Mouse (Mus musculus): ENCODE data around the gene Cyct. TPM values are rescaled to one million over a fixed set of nuclear protein-coding genes. Genes with fewer than 3 reads are reported as not detected.

Cyct gene
- polyA plus RNA-seq (2017; shearing (Covaris generic)) = not detected

DNA sequence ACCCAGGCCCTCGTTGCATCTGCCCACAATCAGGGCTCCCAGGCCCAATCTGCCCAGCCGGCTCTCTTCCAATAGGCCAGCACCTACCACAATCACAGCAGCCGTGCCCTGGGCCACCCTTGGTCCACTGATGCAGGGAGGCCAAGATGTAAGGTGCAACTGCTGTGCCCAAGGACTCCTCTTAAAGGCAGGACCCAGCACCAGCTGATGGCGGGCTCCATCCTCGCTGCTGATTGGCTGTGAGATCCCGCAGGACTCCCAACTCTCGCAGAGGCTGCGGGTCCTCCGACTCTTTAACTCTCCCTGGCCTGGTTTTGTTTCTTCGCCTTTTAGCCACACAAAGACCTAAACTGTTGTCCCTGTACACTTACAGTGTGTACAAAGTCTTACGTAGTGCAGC, at the start of gene Cyct:
TSS of gene Cyct (minus strand) at position 225 of the 400 bp plus-strand sequence.

DNA sequence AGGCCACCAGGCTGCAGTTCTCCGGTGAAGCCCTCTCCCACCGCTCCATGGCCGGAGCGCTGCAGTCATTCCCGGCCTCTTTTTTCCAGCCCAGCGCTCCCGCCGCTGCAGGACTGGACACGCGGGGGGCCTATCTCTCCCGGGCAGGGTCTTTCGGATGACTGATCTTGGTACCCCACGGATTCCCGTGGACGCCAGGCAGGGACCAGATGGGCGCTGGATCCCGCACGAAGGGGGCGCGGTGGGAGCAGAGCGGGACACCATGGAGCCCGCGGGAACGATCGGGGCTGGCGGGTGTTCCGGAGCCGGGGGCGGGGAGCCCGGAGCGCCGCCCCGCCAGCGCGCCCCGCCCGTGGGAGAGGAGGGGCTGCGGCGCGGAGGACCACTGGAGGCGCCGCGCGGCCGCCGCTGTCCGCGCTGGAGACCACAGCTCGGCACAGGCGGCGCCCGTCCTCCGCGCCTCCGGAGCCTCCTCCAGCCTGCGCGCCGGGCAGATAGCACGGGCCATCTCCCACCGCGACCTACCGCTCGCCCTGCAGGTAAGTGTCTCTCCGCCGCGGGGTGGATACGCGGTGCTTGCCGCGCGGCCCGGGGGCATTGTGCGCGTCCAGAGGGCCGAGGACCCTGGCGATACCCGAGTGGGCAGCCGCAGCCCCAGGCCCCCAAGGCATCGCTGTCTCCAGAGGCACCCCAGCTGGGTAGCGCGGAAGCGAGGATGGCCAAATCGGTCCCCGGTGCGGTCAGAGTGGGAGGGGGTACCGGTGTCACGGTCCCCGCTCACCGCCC, 46.1 kb upstream of the Cyct start, which contains the start of gene Osbpl6:
TSS of gene Osbpl6 (plus strand) at position 358 of the 786 bp plus-strand sequence.

DNA sequence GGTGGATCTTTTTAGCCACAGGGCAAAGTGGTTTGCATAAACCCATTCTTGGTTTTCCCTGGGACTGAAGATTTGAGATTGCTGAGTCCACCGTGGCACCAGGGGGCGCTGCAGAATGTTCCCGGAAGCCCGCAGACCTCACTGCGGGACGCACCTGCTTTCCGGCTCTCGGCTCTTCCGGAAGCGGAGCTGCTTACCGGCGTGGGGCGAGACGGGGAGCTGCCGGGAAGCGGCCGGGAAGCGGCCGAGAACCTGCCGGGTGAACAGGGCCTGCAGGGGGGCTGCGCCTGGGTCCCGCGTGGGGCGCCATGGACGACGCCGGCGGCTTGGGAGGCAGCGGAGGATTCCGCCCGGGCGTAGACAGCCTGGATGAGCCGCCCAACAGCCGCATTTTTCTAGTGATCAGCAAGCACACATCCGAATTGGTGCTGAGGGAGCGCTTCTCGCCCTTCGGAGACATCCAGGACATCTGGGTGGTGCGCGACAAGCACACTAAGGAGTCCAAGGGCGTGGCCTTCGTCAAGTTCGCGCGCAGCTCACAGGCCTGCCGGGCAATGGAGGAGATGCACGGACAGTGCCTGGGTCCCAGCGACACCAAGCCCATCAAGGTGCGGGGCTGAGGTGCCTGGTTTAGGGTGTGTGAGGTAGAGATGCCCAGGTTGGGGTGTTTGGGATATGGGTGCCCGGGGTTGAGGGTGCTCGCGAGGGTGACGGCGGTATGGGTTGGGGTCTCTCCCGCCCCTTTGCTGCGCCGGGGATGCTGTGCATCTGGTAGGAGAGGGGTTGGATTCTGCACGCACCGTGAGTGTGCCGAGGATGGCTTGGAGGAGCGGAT, 9.8 kb upstream of the Cyct start, which contains the start of gene Rbm45:
TSS of gene Rbm45 (plus strand) at position 164 of the 835 bp plus-strand sequence.

DNA sequence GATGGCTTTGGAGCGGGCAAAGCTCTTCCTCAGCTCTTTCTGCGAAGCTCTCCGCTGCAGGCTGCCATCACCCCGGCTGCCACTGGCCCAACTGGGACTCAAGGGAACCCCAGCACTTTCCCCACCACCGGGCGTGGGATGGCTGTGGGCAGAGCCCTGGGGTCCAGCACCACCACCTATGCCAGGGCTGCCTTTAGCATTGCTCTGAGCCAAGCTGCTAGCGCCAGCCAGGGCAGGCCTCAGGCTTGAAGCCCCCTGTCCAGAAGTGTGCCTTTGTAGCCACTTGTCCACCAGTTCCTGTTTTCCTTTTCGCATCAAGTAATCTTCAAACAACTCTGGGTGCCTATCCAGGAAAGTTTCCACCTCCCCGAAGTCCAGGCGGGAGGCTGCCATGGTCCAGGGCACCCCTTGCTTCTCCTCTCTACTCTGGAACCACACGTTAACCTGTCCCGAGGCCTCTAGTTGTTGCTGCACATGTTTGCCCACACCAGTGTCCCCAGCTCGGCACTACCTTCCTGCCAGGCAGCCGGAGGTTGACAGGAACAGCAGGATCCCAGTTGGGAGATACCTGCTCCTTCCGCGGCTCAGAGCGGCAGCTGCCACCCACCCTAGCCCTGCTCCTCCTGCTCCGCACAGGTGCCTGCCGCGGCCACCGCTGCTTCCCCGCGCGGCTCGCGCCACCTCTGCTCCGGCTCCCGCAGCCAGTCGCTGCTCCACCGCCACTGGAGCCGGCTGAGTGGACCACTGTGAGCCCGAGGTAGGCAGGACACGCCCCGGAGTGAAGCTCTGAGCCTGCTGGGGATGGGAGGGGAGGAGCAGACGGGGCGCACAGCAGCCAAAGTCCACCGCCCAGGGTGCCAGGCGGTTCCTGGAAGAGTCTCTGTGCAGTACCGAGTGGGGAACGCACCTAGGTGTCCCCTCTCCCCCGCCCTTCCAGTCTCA, 21.8 kb downstream of the Cyct start, which contains the start of gene Pde11a:
TSS of gene Pde11a (minus strand) at position 560 of the 942 bp plus-strand sequence.

Other genes starting within 250 kb of the Cyct start
- 5.3 TPM for gene Pde11a, start 21.7 kb downstream of the Cyct start, polyA plus RNA-seq (2017; shearing (Covaris generic))
- gene Rbm45, start 9.5 kb upstream of the Cyct start, polyA plus RNA-seq (2017; shearing (Covaris generic)) = 3.9 TPM
- gene Osbpl6, start 46.1 kb upstream of the Cyct start, polyA plus RNA-seq (2017; shearing (Covaris generic)) = 0.32 TPM

Measured in naive thymus-derived CD4-positive, alpha-beta T cell, adult 5 months (primary cell).